Mouse (Mus musculus) midbrain, embryonic 11.5 days (tissue): Measurements from ENCODE around the gene 1190005I06Rik. TPM values are rescaled to one million over a fixed set of nuclear protein-coding genes. Genes with fewer than 3 reads are reported as not detected.

Source experiments
- ATAC-seq: fragments of 200-750 bp; cut with Nextera tagmentation; 2 replicates; pipeline ENCODE4 v1.8.0; 2017; ENCODE audit warnings: moderate TSS enrichment, moderate library complexity; ENCODE audit not compliant: low FRiP score
- DNase-seq: peaks from one replicate; pipeline ENCODE4 v3.0.0; 2015; ENCODE audit warnings: low spot score; ENCODE audit errors: missing footprints
- H3K27ac ChIP-seq: fragments of 300-500 bp; sonication (generic); 2 replicates; pipeline ENCODE4 v1.5.1; 2014; ENCODE audit warnings: low read depth, low read length
- H3K27me3 ChIP-seq: fragments of 300-500 bp; sonication (generic); 2 replicates; pipeline ENCODE4 v1.6.1; 2014; ENCODE audit warnings: mild to moderate bottlenecking, low read length, moderate library complexity, mixed read lengths; ENCODE audit not compliant: control insufficient read depth, insufficient read depth
- H3K36me3 ChIP-seq: fragments of 300-500 bp; sonication (generic); 2 replicates; pipeline ENCODE4 v1.6.1; 2014; ENCODE audit warnings: mild to moderate bottlenecking, low read length, moderate library complexity, mixed read lengths; ENCODE audit not compliant: control insufficient read depth, insufficient read depth
- H3K4me1 ChIP-seq: fragments of 300-500 bp; sonication (generic); 2 replicates; pipeline ENCODE4 v1.6.1; 2014; ENCODE audit warnings: low read length; ENCODE audit not compliant: control insufficient read depth, insufficient read depth
- H3K4me2 ChIP-seq: fragments of 300-500 bp; sonication (generic); 2 replicates; pipeline ENCODE4 v1.6.1; 2014; ENCODE audit warnings: mild to moderate bottlenecking, moderate library complexity
- H3K4me3 ChIP-seq: fragments of 300-500 bp; sonication (generic); 2 replicates; pipeline ENCODE4 v1.5.1; 2014; ENCODE audit warnings: low read depth, low read length
- H3K9ac ChIP-seq: fragments of 300-500 bp; sonication (generic); 2 replicates; pipeline ENCODE4 v1.6.1; 2014; ENCODE audit warnings: low read length
- H3K9me3 ChIP-seq: fragments of 300-500 bp; sonication (generic); 2 replicates; pipeline ENCODE4 v1.6.1; 2016; ENCODE audit warnings: low read length; ENCODE audit not compliant: control insufficient read depth
- WGBS: fragments of 180-500 bp; shearing (Covaris S2); extraction: QIAGEN DNeasy Blood & Tissue Kit; methylation state at CpG from one replicate; pipeline ENCODE4 v1.1.7; 2014; 5-methylcytosine and 5-hydroxymethylcytosine counted together
- polyA plus RNA-seq: library from polyadenylated mRNA; unstranded; fragments of >200 nt; fragmentation: Nextera tagmentation; extraction: Ambion mirVana; gene quantifications from 2 replicates; pipeline ENCODE4 v1.2.1, GENCODE M21; 2014

The 1190005I06Rik gene
- polyA plus RNA-seq, 1 experiment from 2014 or later: 4.4 TPM

DNA sequence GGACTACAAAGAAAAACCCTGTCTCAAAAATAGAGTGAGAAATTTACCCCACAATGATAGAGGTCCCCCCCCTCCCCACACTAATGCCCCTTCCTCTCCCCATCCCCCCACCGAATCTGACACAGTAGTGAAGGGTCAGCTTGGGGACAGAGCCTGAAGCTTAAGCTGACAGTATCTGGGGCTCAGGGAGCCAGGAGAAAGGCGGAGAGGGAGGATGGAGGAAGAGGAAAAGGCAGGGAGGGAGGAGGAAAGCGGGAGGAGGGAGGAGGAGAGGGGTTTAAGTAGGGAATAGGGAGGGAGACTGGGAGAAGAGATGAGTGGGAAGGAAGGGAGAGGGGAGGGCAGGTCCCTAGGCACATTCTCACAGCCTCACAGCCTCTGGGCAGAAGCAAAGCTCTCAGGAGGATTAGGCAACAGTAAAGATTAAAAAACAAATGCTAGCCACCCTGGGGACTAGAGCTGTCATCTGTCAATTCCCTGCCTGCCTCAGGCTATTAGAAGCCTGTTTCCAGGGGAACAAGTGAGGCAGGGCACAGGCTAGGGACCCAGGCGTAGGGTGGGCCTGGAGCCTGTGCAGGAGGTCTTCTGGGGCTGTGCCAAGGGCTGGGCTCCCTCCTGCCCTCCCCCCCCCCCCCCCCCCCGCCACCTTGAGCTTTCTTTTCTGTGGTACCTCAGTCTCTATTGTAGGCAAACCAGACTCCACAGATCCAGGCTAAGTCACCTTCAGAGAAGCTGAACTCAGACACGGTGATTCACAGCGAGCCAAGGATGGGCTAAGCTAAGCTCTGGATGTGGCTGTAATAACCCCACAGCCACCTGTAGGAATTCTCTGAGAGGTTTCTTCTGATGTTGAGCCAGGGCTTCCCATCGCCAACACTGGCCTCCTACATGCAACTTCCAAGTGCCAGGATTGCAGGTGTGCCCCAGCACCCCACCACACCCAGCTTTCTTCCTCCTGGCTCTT, 30.5 kb downstream of the 1190005I06Rik start:
- no peaks in the 10 kb centered on the region for H3K36me3 ChIP-seq
- H3K4me2 ChIP-seq: no peak overlapping the region
- no peaks in the 10 kb centered on the region for H3K27me3 ChIP-seq
- DNase-seq: no peak
- ATAC-seq: peak; percentile 76
- peak overlapping the region; percentile 70 for H3K27ac ChIP-seq
- H3K4me1 ChIP-seq: peaks cover 31% of the 10 kb centered on the region
- 15% methylated on average over 7 of the region's 8 CpGs for WGBS
- H3K9ac ChIP-seq: no peak overlapping the region
- H3K4me3 ChIP-seq: no peak overlapping the region
- no peaks in the 10 kb centered on the region for H3K9me3 ChIP-seq

DNA sequence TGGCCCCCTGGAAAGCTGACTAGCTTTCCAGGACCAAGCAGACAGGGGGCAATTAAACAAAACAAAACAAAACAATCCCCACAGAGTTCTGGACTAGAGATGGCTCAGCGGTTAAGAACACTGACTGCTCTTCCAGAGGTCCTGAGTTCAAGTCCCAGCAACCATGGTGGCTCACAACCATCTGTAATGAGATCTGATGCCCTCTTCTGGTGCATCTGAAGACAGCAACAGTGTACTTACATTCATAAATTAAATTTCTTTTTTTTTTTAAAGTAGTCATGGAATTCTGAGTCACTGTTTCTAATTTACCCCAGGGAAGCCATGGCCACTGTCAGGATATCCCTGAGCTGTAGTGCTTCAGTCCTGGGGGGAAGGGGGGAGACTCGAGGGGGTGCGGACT, 32.9 kb downstream of the 1190005I06Rik start:
- no peaks in the 10 kb centered on the region for H3K36me3 ChIP-seq
- H3K27me3 ChIP-seq: no peaks in the 10 kb centered on the region
- ATAC-seq (no peak), DNase-seq (no peak)
- no peak overlapping the region for H3K9ac ChIP-seq
- 88% methylated on average over 3 of the region's 3 CpGs for WGBS
- no peak overlapping the region for H3K4me3 ChIP-seq
- H3K4me1 ChIP-seq: peaks cover 23% of the 10 kb centered on the region
- no peak overlapping the region for H3K27ac ChIP-seq
- no peak overlapping the region for H3K4me2 ChIP-seq
- no peaks in the 10 kb centered on the region for H3K9me3 ChIP-seq

DNA sequence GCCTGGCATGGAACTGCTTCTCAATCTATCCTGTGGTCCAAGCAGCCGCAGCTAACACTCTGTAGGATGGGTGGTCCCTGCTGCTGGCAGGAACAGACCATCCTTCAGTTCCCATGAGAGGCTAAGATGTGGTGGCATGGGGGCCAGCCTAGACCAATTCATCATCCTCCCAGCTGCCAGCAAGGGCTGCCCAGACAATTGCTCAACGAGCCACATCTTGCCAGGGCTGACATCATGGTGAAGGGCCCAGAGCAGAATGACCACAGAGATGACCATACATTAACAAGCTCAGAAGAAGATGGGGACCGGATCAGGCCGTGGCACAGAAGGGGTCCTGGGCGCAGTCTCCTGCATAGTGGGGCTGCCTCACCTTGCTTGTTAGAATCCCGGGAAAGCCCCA, 36.6 kb downstream of the 1190005I06Rik start:
- 89% methylated on average over 6 of the region's 6 CpGs for whole genome bisulfite sequencing
- no peaks in the 10 kb centered on the region for H3K27me3 ChIP-seq
- no peaks in the 10 kb centered on the region for H3K9me3 ChIP-seq
- no peaks in the 10 kb centered on the region for H3K4me1 ChIP-seq
- no peak overlapping the region for H3K9ac ChIP-seq
- DNase-seq: no peak
- no peak overlapping the region for H3K4me2 ChIP-seq
- H3K27ac ChIP-seq: no peak overlapping the region
- no peak overlapping the region for H3K4me3 ChIP-seq
- H3K36me3 ChIP-seq: no peaks in the 10 kb centered on the region
- no peak for ATAC-seq

DNA sequence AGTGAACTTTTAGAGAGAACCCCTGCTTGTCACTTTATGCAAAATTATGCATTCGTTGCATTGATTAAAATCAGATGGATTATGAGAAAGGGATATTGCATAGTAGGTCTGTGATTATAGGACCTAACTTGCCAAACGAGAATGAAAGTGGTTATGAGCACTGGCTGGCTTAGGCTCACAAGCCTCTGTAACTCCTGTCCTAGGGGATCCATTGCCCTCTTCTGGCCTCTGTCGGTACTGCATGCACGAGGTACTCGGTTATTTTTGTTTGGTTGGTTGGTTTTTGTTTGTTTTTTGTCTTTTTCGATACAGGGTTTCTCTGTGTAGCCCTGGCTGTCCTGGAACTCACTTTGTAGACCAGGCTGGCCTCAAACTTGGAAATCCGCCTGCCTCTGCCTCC, 39.5 kb downstream of the 1190005I06Rik start:
- H3K9ac ChIP-seq: no peak overlapping the region
- H3K4me1 ChIP-seq: peaks cover 1% of the 10 kb centered on the region; the same call in 1 of the 2 replicates
- 16% methylated on average over 7 of the region's 7 CpGs for WGBS
- H3K4me2 ChIP-seq: no peak overlapping the region
- ATAC-seq (0 out of 2 replicates have a peak, but pooled peaks have one; percentile 55), DNase-seq (peak; percentile 97)
- no peaks in the 10 kb centered on the region for H3K36me3 ChIP-seq
- H3K27me3 ChIP-seq: no peaks in the 10 kb centered on the region
- no peak overlapping the region for H3K4me3 ChIP-seq
- H3K9me3 ChIP-seq: no peaks in the 10 kb centered on the region
- H3K27ac ChIP-seq: no peak overlapping the region

DNA sequence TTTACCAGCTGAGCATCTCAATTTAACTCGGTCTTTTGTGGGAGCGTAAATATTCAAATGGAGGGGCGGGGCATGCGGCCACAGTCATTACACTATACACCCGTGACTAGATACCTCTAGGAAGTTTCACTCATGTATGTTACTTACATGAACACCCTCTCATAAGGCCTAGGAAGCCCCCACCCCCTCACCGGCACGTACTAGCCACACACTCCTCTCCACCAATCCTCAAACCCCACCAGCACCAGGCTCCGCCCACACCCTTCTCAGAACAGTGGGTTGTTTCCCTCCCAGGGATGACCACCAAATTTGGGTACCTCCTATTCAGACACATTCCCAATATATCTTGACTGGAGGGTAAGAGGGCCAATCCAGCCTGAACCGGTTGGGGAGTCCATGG, 40.0 kb downstream of the 1190005I06Rik start:
- Histone ChIP-seq H3K4me3 (no peak overlapping the region), H3K36me3 (no peaks in the 10 kb centered on the region), H3K27me3 (no peaks in the 10 kb centered on the region), H3K4me2 (no peak overlapping the region), H3K27ac (no peak overlapping the region), H3K9me3 (no peaks in the 10 kb centered on the region), H3K4me1 (peaks cover 5% of the 10 kb centered on the region), H3K9ac (no peak overlapping the region)
- ATAC-seq (peak; percentile 21; the same call in 1 of the 2 replicates), DNase-seq (no peak)
- 84% methylated on average over 9 of the region's 9 CpGs for WGBS

DNA sequence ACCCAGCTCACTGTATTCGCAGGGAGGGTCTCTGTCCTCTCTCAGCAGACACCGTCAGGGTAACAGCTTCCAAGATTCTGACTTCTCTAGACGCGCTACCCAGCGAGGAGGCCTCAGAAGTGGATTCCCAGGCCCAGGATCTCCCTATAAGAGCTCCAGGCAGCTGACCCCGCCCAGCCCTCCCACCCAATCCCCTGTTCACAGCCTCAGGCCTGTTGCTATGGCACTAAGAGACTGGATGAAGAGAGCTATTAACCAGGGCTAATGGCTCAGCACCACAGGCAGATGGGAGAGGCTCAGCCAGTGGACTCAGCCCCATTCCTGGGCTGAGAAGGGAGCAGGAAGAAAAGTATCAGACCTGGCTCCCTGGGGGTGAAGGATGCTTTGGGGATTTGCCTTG, 44.8 kb downstream of the 1190005I06Rik start:
- 0 out of 2 replicates have a peak, but pooled peaks cover 2% of the 10 kb centered on the region for H3K27me3 ChIP-seq
- ATAC-seq: peak; percentile 61
- WGBS: 36% methylated on average over 6 of the region's 6 CpGs
- no peak overlapping the region for H3K4me2 ChIP-seq
- H3K9ac ChIP-seq: no peak overlapping the region
- no peak overlapping the region for H3K4me3 ChIP-seq
- no peaks in the 10 kb centered on the region for H3K9me3 ChIP-seq
- H3K36me3 ChIP-seq: no peaks in the 10 kb centered on the region
- H3K27ac ChIP-seq: no peak overlapping the region
- H3K4me1 ChIP-seq: peaks cover 13% of the 10 kb centered on the region
- no peak for DNase-seq

DNA sequence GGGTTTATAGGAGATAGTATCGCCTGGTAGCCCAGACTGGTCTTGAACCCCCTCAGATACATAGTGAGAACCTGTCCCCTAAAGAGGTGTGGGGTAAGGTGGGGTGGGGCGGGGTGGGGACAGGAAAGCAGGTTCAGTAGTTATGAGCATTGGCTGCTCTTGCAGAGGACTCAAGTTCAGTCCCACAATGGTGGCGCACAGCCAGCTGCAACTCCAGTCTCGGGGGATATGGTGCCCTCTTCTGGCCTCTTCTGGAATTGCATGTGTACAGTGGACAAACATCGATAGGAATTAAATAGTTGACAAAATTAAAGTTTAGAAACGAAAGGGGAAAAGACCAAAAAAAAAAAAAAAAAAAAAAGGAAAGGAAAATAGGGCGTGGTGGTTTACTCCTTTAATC, 47.9 kb downstream of the 1190005I06Rik start:
- Histone ChIP-seq H3K4me2 (no peak overlapping the region), H3K9ac (no peak overlapping the region), H3K4me3 (no peak overlapping the region), H3K4me1 (peaks cover 13% of the 10 kb centered on the region), H3K27me3 (0 out of 2 replicates have a peak, but pooled peaks cover 2% of the 10 kb centered on the region), H3K9me3 (0 out of 2 replicates have a peak, but pooled peaks cover 1% of the 10 kb centered on the region), H3K36me3 (no peaks in the 10 kb centered on the region), H3K27ac (no peak overlapping the region)
- 52% methylated on average over 7 of the region's 7 CpGs for WGBS
- DNase-seq (peak; percentile 92), ATAC-seq (no peak)

DNA sequence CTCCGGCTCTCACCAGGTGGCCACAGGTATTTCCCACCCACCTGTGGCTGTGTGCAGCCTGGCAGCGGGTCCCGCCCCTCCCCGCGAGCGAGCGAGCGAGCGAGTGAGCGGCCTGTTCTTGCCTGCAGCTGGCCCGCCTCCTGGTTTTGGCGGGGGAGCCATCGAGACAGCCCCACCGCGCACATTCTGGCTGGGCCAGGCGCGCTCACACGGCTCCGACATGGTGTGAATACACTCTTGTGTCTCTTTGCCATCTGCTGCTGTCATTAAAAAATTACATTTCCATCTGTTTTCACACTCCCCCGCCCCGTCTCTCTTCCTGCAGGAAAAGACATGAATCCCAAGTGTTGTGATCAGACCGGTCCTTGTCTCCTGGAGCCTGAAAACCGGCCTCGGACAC, 48.9 kb downstream of the 1190005I06Rik start:
- Histone ChIP-seq H3K4me3 (no peak overlapping the region), H3K9ac (no peak overlapping the region), H3K4me1 (peaks cover 13% of the 10 kb centered on the region), H3K36me3 (no peaks in the 10 kb centered on the region), H3K27me3 (0 out of 2 replicates have a peak, but pooled peaks cover 2% of the 10 kb centered on the region), H3K27ac (no peak overlapping the region), H3K4me2 (no peak overlapping the region), H3K9me3 (0 out of 2 replicates have a peak, but pooled peaks cover 2% of the 10 kb centered on the region)
- 36% methylated on average over 24 of the region's 24 CpGs for WGBS
- ATAC-seq (no peak), DNase-seq (no peak)

DNA sequence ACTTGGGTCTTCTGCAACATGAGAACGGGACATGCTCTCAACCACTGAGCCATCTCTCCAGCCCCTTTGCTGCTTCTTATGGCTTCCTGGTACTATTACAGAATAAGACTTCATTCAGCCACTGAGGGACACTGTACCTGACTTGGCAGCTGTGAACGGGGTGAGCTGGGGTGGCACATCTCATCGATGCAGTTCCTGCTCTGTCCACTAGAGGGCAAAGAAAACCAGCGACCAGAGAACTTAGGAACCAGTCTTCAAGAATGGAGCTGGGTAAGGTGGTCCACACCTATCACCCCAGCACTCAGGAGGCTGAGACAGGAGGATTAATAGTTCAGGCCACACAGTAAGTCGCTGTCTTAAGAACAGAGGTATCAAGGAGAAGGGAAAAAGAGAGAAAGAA, 51.5 kb downstream of the 1190005I06Rik start:
- Histone ChIP-seq H3K9me3 (0 out of 2 replicates have a peak, but pooled peaks cover 2% of the 10 kb centered on the region), H3K27ac (no peak overlapping the region), H3K4me3 (no peak overlapping the region), H3K27me3 (0 out of 2 replicates have a peak, but pooled peaks cover 2% of the 10 kb centered on the region), H3K36me3 (no peaks in the 10 kb centered on the region), H3K9ac (no peak overlapping the region), H3K4me1 (peaks cover 3% of the 10 kb centered on the region; the same call in 1 of the 2 replicates), H3K4me2 (no peak overlapping the region)
- 12% methylated on average over 5 of the region's 5 CpGs for WGBS
- peak; percentile 98 for DNase-seq
- ATAC-seq: no peak
